Mouse (Mus musculus) erythroblast, embryonic 14.5 days (primary cell): ENCODE data around the gene Prkcb.

Source experiments
- GATA1 ChIP-seq: IDR thresholded peaks from 2 replicates; pipeline ENCODE4 v1.6.1; 2012; ENCODE audit warnings: low read length, inconsistent platforms, mixed read lengths
- TAL1 ChIP-seq: IDR thresholded peaks from 3 replicates; pipeline ENCODE4 v1.6.1; 2012; ENCODE audit warnings: low read length, inconsistent platforms, mixed read lengths

DNA sequence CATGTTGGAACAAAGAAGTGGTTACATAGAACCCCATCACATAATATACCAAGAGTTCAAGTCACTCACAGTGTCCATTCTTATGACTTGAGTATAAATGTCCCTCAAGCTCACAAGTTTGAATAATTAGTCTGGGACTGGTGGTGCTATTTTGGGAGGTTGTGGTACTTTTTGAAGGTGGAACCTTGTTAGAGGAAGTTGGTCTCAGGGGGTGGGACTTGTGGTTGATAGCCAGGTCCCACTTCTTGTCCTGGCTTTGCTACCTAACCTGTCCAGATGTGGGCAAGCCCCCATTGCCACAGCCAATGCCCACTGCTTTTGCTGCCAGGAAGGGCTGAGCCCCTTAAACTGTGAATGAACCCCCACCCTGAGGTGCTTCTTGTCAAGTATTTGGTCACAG is 28.9 kb downstream of the Prkcb start:
- TF ChIP-seq GATA1, result no peak
- TF ChIP-seq TAL1, result no peak
